Mouse (Mus musculus) midbrain, embryonic 12.5 days (tissue): ENCODE measurements around the gene Gm35315. TPM values are rescaled to one million over a fixed set of nuclear protein-coding genes. Genes with fewer than 3 reads are reported as not detected.
"Not testable (repeated sequence)": the region's sequence is repeated elsewhere in the genome, so short reads cannot be mapped to it uniquely, and the experiment has no call there.

Source experiments
- ATAC-seq: fragments of 200-750 bp; cut with Nextera tagmentation; 2 replicates; pipeline ENCODE4 v1.8.0; 2017; ENCODE audit warnings: low read depth, moderate TSS enrichment, moderate library complexity; ENCODE audit not compliant: low FRiP score
- H3K27ac ChIP-seq: fragments of 300-500 bp; sonication (generic); replicated peaks from 2 replicates; pipeline ENCODE4 v1.5.1; 2016; ENCODE audit warnings: mild to moderate bottlenecking
- H3K27me3 ChIP-seq: fragments of 300-500 bp; sonication (generic); 2 replicates; pipeline ENCODE4 v1.6.1; 2016; ENCODE audit warnings: mild to moderate bottlenecking
- H3K36me3 ChIP-seq: fragments of 300-500 bp; sonication (generic); 2 replicates; pipeline ENCODE4 v1.6.1; 2016
- H3K4me1 ChIP-seq: fragments of 300-500 bp; sonication (generic); 2 replicates; pipeline ENCODE4 v1.6.1; 2016
- H3K4me2 ChIP-seq: fragments of 300-500 bp; sonication (generic); replicated peaks from 2 replicates; pipeline ENCODE4 v1.6.1; 2016; ENCODE audit warnings: mild to moderate bottlenecking, moderate library complexity
- H3K4me3 ChIP-seq: fragments of 300-500 bp; sonication (generic); 2 replicates; pipeline ENCODE4 v1.5.1; 2016; ENCODE audit warnings: mild to moderate bottlenecking
- H3K9ac ChIP-seq: fragments of 300-500 bp; sonication (generic); replicated peaks from 2 replicates; pipeline ENCODE4 v1.6.1; 2016; ENCODE audit warnings: mild to moderate bottlenecking, moderate library complexity
- H3K9me3 ChIP-seq: fragments of 300-500 bp; sonication (generic); 2 replicates; pipeline ENCODE4 v1.6.1; 2016; ENCODE audit warnings: mild to moderate bottlenecking
- WGBS: fragments of 180-500 bp; shearing (Covaris S2); methylation state at CpG from one replicate; pipeline ENCODE4 v1.1.7; 2016; 5-methylcytosine and 5-hydroxymethylcytosine counted together
- polyA plus RNA-seq: library from polyadenylated mRNA; unstranded; fragments of >200 nt; fragmentation: Nextera tagmentation; extraction: Ambion mirVana; gene quantifications from 2 replicates; pipeline ENCODE4 v1.2.1, GENCODE M21; 2016

Gene Gm35315
- 1.4 TPM in 2 replicates for polyA plus RNA-seq

DNA sequence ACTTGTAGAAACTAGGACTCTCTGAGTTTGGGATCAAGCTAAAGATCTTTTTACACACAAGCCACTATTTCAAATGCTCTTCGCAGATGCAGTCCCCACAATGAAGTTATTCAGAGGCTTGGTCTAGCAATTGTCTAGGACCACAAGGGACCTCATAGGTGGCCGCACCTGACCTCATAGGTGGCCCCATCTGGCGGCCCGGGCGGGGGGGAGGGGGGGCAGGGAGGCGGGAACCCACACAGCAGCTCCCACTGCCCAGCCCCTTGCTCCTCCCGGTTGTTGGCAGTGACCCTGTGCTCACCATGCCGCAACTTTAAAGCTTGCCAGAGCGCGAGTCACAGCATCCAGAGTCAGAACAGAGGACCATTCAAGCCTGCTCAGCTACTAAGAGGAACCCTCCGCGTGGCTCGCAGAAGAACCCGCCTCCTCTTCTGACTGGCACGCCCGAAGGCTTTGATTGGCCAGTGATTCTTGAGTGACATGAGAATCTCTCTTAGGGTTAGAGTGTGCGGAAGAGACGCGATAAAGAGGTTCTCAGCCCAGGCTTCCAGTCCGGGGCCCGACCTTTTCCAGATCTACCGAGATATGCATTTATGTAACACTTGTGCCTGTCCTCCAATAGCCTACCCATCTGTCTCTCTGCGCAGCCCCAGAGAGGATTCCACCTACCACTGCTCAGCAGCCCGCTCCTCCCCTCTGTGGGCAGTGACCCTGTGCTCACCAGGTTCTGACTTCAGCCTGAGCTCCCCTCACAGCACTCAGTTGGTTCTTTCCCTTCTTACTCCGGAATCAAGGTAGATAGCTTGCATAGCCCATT, at the start of gene Gm35315:
TSS of gene Gm35315 (minus strand) at position 391 of the 817 bp plus-strand sequence.
- no peaks in the 10 kb centered on the region for H3K27me3 ChIP-seq
- peaks cover 6% of the 10 kb centered on the region for H3K4me1 ChIP-seq
- peak within 1 kb of the TSS; percentile 66 for H3K9ac ChIP-seq
- H3K9me3 ChIP-seq = no peaks in the 10 kb centered on the region
- H3K4me3 ChIP-seq = peak within 1 kb of the TSS; percentile 54
- ATAC-seq = peak; percentile 97
- H3K4me2 ChIP-seq = peak within 1 kb of the TSS; percentile 71
- no peaks in the 10 kb centered on the region for H3K36me3 ChIP-seq
- H3K27ac ChIP-seq = peak within 1 kb of the TSS; percentile 52; the same call in 1 of the 2 replicates
- 2% methylated on average over 25 of the region's 25 CpGs for WGBS

DNA sequence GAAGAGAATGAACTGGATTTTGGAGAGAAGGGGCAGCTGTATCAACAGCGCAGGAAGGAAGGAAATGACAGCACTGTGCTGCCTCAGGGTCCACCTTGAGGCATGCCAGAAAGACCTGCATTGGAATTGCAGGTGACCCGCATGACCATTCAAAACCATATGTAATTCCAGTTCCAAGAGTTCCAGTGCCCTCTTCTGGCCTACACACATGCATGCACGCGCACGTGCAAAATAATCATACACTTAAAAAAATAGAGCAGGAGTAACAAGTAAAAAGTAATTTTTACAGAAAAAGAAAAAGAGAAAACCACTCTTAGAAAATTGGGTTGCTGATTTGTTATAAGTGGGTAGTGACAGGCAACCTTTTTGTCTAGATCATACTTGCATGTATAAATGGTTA, 48.8 kb upstream of the Gm35315 start:
- Histone ChIP-seq H3K4me3 (no peak overlapping the region), H3K9ac (no peak overlapping the region), H3K4me1 (no peaks in the 10 kb centered on the region), H3K27me3 (no peaks in the 10 kb centered on the region), H3K36me3 (peaks cover 70% of the 10 kb centered on the region), H3K27ac (no peak overlapping the region), H3K9me3 (no peaks in the 10 kb centered on the region), H3K4me2 (no peak overlapping the region)
- 87% methylated on average over 5 of the region's 5 CpGs for WGBS
- ATAC-seq = no peak

DNA sequence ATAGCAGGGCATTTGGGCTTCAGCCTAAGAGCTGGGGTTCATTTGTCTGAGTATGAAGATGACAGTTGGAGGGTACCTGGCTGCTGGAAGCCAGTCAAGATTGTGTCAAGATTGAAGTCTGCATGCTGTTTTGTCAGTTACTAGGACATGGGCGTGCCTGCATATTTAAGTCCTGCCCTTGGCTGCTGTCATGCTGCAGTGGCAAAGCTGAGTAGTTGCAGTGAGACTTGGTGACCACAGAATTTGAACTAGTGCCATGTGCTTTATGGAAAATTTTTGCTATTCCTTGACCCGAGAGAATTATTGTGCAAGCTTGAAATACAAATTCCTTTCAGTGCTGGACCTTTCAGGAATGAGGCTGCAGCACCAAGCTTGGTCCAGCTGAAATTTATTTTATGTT, 48.1 kb upstream of the Gm35315 start:
- no peaks in the 10 kb centered on the region for H3K4me1 ChIP-seq
- H3K9ac ChIP-seq = no peak overlapping the region
- ATAC-seq = no peak
- no peak overlapping the region for H3K4me2 ChIP-seq
- 93% methylated on average over 2 of the region's 2 CpGs for WGBS
- H3K4me3 ChIP-seq = no peak overlapping the region
- H3K27ac ChIP-seq = no peak overlapping the region
- peaks cover 63% of the 10 kb centered on the region for H3K36me3 ChIP-seq
- H3K9me3 ChIP-seq = no peaks in the 10 kb centered on the region
- H3K27me3 ChIP-seq = no peaks in the 10 kb centered on the region

- Histone ChIP-seq H3K4me1 (peaks cover 5% of the 10 kb centered on the region; the same call in 1 of the 2 replicates), H3K27ac (no peak overlapping the region), H3K4me2 (no peak overlapping the region), H3K9me3 (no peaks in the 10 kb centered on the region), H3K4me3 (no peak overlapping the region), H3K27me3 (no peaks in the 10 kb centered on the region), H3K36me3 (peaks cover 47% of the 10 kb centered on the region), H3K9ac (no peak overlapping the region)
- no peak for ATAC-seq
- WGBS = 93% methylated on average over 7 of the region's 7 CpGs
Measured at GRCm38 (mm10) chr5:110140424-110140823, 46.2 kb upstream of the Gm35315 start.

DNA sequence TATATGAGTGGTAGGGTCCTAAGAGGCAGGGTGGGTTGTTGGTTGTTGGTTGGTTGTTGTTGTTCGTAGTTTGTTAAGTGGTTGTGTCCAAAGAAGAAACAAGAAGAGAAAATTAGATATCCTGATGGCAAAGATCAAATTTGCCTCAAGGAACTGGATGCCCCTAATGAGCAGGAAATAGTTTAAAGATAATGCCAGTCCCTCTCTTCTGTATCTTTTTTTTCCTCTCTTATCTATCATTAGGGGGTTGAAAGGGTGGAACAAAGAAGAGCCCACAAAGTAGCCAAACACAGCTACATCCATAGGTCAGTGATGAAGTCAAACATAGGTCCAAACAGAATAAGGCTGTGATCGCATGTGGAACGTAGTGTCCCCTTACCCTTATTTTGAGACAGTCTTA, 45.1 kb upstream of the Gm35315 start:
- H3K9ac ChIP-seq = no peak overlapping the region
- H3K36me3 ChIP-seq = peaks cover 37% of the 10 kb centered on the region
- no peak overlapping the region for H3K4me2 ChIP-seq
- no peak overlapping the region for H3K4me3 ChIP-seq
- ATAC-seq = no peak
- WGBS = 91% methylated on average over 3 of the region's 3 CpGs
- H3K27ac ChIP-seq = no peak overlapping the region
- peaks cover 5% of the 10 kb centered on the region; the same call in 1 of the 2 replicates for H3K4me1 ChIP-seq
- no peaks in the 10 kb centered on the region for H3K27me3 ChIP-seq
- H3K9me3 ChIP-seq = no peaks in the 10 kb centered on the region

GRCm38 (mm10) chr5:110137816-110138215, 43.6 kb upstream of the Gm35315 start:
- no peak for ATAC-seq

GRCm38 (mm10) chr5:110136087-110136464, 41.9 kb upstream of the Gm35315 start:
- ATAC-seq = no peak; the same call in 1 of the 2 replicates
- H3K27ac ChIP-seq = peak overlapping the region; percentile 71
- 5% methylated on average over 18 of the region's 18 CpGs for WGBS

More at GRCm38 (mm10) chr5:110137816-110138215, 43.6 kb upstream of the Gm35315 start:
- H3K9me3 ChIP-seq = no peaks in the 10 kb centered on the region
- peaks cover 5% of the 10 kb centered on the region; the same call in 1 of the 2 replicates for H3K4me1 ChIP-seq
- H3K4me3 ChIP-seq = no peak overlapping the region
- 97% methylated on average over 3 of the region's 3 CpGs for WGBS
- no peaks in the 10 kb centered on the region for H3K27me3 ChIP-seq
- peaks cover 24% of the 10 kb centered on the region for H3K36me3 ChIP-seq
- H3K27ac ChIP-seq = no peak overlapping the region
- H3K9ac ChIP-seq = no peak overlapping the region
- H3K4me2 ChIP-seq = no peak overlapping the region

DNA sequence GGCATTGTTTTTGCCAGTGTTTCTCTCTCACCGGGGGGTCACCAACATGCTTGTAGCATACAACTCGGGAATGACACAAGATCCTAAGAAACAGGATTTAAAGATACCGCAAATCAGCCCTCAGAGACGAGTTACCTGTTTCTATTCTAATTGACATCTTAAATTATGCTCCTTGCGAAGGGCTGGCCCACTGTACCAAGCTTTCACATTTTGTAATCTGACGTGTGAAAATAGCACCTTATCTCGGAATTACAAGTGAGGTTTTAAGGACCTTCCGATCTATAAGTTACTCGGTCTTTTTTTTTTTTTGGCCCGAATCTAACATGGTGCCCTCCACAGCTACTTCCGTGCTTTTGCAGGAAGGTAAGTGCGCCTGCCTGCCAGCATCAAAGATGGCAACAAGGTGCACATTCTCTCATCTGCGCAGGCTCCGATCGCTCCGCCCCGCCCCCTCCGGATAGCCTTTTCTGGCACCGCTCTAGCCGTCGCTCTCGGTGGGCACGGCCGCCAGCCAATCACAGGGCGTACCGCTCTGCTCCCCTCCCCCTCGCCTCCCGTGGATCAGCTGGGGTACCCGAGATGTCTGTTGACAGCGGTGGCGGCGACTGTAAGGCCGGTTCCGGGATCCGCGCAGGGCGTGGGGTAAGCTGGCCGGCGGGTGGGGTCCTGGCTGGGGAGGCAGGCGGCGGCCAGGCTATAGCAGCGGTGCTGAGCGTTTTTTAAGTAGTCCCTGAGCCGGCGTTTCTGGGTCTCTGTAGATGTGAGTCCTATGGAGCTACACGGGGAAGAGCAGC, 41.3 kb upstream of the Gm35315 start, which contains the start of gene Chfr:
TSS of gene Chfr (plus strand) at position 550 of the 794 bp plus-strand sequence.
- Histone ChIP-seq H3K27me3 (no peaks in the 10 kb centered on the region), H3K4me2 (peak within 1 kb of the TSS; percentile 79), H3K9me3 (peaks cover 3% of the 10 kb centered on the region; the same call in 1 of the 2 replicates), H3K36me3 (peaks cover 13% of the 10 kb centered on the region), H3K27ac (peak within 1 kb of the TSS; percentile 71), H3K4me3 (peak within 1 kb of the TSS; percentile 81), H3K4me1 (peaks cover 5% of the 10 kb centered on the region; the same call in 1 of the 2 replicates), H3K9ac (peak within 1 kb of the TSS; percentile 79)
- WGBS = 4% methylated on average over 46 of the region's 46 CpGs
- peak; percentile 99 for ATAC-seq

More at GRCm38 (mm10) chr5:110136087-110136464, 41.9 kb upstream of the Gm35315 start:
- Histone ChIP-seq H3K27me3 (no peaks in the 10 kb centered on the region), H3K9me3 (peaks cover 3% of the 10 kb centered on the region; the same call in 1 of the 2 replicates), H3K4me3 (peak overlapping the region; percentile 81), H3K9ac (peak overlapping the region; percentile 79), H3K4me1 (peaks cover 5% of the 10 kb centered on the region; the same call in 1 of the 2 replicates), H3K4me2 (peak overlapping the region; percentile 79), H3K36me3 (peaks cover 12% of the 10 kb centered on the region)

DNA sequence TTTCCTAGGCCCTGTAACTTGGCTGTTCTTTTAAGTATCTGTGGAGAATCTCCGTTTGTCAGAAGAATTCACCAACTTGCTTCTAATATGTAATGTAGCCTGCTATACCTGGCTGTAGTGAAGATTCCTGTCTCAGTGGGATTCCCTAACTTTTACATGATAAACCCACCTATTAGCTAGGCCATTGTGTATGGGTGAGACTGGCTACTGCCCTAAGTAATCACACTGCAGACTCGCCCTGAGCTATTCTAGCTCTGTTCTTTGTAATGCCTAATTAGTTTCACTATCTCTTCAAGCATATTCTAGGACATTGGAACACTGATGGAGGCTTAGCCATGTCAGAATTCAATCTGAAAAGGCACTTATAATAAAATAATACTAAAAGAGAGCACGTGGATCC, 28.2 kb upstream of the Gm35315 start:
- H3K4me1 ChIP-seq, ATAC-seq, H3K4me2 ChIP-seq, H3K27me3 ChIP-seq, H3K27ac ChIP-seq, H3K9me3 ChIP-seq, H3K4me3 ChIP-seq, H3K9ac ChIP-seq: not testable (repeated sequence)
- H3K36me3 ChIP-seq = peaks cover 72% of the 10 kb centered on the region
- WGBS = 83% methylated on average over 3 of the region's 3 CpGs

GRCm38 (mm10) chr5:110109991-110110441, 15.8 kb upstream of the Gm35315 start, which contains the start of gene Zfp605:
TSS of gene Zfp605 (plus strand) at chr5:110110092.
- Histone ChIP-seq H3K9me3 (no peaks in the 10 kb centered on the region), H3K4me2 (peak within 1 kb of the TSS; percentile 74), H3K27me3 (no peaks in the 10 kb centered on the region), H3K27ac (peak within 1 kb of the TSS; percentile 91), H3K9ac (peak within 1 kb of the TSS; percentile 68), H3K4me3 (peak within 1 kb of the TSS; percentile 68), H3K4me1 (peaks cover 17% of the 10 kb centered on the region), H3K36me3 (peaks cover 41% of the 10 kb centered on the region)
- WGBS = under 1% methylated on average over 12 of the region's 12 CpGs
- peak; percentile 64 for ATAC-seq

DNA sequence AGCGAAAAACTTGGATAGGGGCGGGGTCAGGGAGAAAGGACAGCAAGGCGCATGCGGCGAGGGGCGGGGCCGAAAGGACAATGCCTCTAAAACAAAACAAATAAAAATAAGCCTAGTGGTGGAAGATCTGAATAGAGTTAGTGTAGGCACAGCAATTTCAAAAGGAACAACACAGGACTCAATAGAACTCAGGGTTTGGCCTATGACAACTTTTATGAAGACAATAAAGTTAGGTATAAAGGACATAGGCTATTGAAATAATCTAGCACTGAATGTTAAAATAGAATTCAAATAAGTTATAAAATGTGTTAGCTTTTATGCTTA, 14.0 kb upstream of the Gm35315 start:
- Histone ChIP-seq H3K9ac (no peak overlapping the region), H3K36me3 (peaks cover 46% of the 10 kb centered on the region)
- 0% methylated on average over 7 of the region's 7 CpGs for WGBS

More for the DNA sequence above, 14.0 kb upstream of the Gm35315 start:
- no peak for ATAC-seq
- H3K9me3 ChIP-seq = no peaks in the 10 kb centered on the region
- H3K4me3 ChIP-seq = peak overlapping the region; percentile 54
- H3K27me3 ChIP-seq = no peaks in the 10 kb centered on the region
- H3K4me1 ChIP-seq = peaks cover 17% of the 10 kb centered on the region
- H3K27ac ChIP-seq = peak overlapping the region; percentile 86
- H3K4me2 ChIP-seq = peak overlapping the region; percentile 93
